Mouse (Mus musculus) cerebellum, adult 11 months (tissue): ENCODE data around the gene Alox15.

Experiments
- DNase-seq: peaks from one replicate; pipeline ENCODE4 v3.0.0; 2022

Gene Alox15

DNA sequence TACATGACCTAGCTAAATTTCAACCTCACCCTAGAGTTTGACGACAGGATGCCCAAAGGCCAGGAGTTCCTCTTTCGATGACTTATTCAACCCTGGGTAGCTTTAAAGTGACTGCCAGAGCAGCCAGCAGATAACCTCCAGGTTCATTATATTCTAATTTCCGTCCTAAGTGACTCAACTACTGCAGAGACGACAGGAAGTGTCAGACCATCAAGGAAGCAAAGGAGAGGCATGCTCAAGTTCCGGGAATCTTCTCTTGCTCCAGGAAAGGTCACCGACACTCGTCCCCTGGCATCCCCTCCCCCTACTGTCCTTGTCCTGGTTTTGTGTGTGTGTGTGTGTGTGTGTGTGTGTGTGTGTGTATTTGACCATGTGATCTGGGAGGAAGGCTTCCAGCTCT is 45.7 kb downstream of the Alox15 start:
- no peak for DNase-seq

- DNase-seq = no peak
These were observed 49.5 kb downstream of the Alox15 start for GRCm38 (mm10) chr11:70302293-70302692.

DNA sequence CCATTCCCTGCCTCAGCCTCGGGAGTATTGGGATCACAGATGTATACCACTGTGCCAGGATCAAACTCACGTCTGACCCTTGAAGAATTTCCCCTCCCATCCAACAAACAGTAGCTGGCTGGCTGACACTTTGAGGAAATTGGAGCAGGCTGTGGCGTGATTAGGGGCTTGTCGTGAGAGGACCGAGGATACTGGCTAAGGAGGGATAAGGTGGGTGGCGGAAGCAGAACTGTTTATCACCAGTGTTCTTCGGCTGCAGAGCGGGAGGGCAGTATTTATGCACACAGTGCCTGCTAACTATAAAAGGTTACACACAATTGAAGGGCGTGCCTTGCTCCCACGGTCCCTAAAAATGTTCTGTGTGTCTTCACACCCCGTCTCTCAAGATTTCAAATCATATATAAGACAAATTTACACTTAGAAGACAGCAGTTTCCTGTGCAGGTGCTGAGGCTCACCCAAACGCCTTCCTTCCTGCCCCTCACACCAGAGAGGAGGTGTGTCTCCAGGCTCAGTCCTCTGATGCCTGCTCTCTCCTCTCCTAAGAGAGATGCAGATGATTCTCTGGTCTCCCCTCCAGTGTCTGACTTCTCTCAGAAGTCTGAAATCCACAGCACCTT is 53.9 kb downstream of the Alox15 start:
- no peak for DNase-seq

DNA sequence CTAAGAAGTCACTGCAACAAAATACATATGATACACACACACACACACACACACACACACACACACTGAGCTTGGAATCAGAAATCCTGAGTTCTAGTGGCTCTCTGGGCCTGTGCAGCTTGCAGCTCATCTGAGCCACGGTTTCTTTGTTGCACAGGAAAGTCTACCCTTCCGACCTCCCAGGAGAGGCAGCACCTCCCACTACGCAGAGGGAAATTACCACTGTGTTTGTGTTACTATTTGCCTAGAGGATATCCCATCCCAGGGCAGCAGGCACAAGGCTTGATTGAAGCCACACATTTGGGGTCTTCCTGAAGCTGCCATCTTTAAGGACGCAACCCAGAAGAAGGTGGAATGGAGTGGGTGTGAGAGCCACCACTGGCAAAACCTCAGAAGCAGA is 54.4 kb downstream of the Alox15 start:
- no peak for DNase-seq
